Mouse (Mus musculus) MEL (cell line): Measurements from ENCODE around the gene Enpp6. TPM values are rescaled to one million over a fixed set of nuclear protein-coding genes. Genes with fewer than 3 reads are reported as not detected.

ENCODE experiments used
- DNase-seq: peaks from one replicate; pipeline ENCODE4 v3.0.0; 2011; ENCODE audit warnings: low read depth, low spot score
- H3K27ac ChIP-seq: 2 replicates; pipeline ENCODE4 v1.5.1; 2012; ENCODE audit warnings: low read depth, mild to moderate bottlenecking, control low read depth, low read length, moderate library complexity; ENCODE audit not compliant: control insufficient read depth
- H3K27me3 ChIP-seq, 2 experiments: fragments of 150-350 bp in 1 of 2; sonication (generic) in 1 of 2; 2 replicates each; pipeline ENCODE4 v1.6.1; 2012; ENCODE audit warnings: low read length in 2 of 2, mild to moderate bottlenecking in 2 of 2, improper control_type of control experiment in 1 of 2, moderate library complexity in 1 of 2; ENCODE audit not compliant: insufficient read depth in 2 of 2, control insufficient read depth in 1 of 2
- H3K36me3 ChIP-seq, 2 experiments: 2 replicates each; pipeline ENCODE4 v1.6.1; 2012 to 2014; ENCODE audit warnings: low read length in 2 of 2, improper control_type of control experiment in 1 of 2, inconsistent platforms in 1 of 2, mild to moderate bottlenecking in 1 of 2; ENCODE audit not compliant: insufficient read depth in 2 of 2, control insufficient read depth in 1 of 2
- H3K4me1 ChIP-seq, 2 experiments: fragments of 150-350 bp in 1 of 2; sonication (generic) in 1 of 2; 2 replicates each; pipeline ENCODE4 v1.6.1; 2012; ENCODE audit warnings: low read length in 2 of 2, improper control_type of control experiment in 1 of 2, mild to moderate bottlenecking in 1 of 2; ENCODE audit not compliant: insufficient read depth in 2 of 2, control insufficient read depth in 1 of 2
- H3K4me3 ChIP-seq, 2 experiments: fragments of 150-350 bp in 1 of 2; sonication (generic) in 1 of 2; 2 replicates each; pipeline ENCODE4 v1.5.1; 2012; ENCODE audit warnings: low read depth in 2 of 2, low read length in 2 of 2, mild to moderate bottlenecking in 2 of 2, moderate library complexity in 2 of 2, control low read depth in 1 of 2, improper control_type of control experiment in 1 of 2; ENCODE audit not compliant: control insufficient read depth in 1 of 2, insufficient read depth in 1 of 2
- H3K79me2 ChIP-seq: 2 replicates; pipeline ENCODE4 v1.6.1; 2012; ENCODE audit warnings: mild to moderate bottlenecking, low read length, moderate library complexity; ENCODE audit not compliant: control insufficient read depth, poor library complexity, insufficient read depth
- H3K9ac ChIP-seq: 2 replicates; pipeline ENCODE4 v1.6.1; 2012; ENCODE audit warnings: low read depth, mild to moderate bottlenecking, control low read depth, low read length, moderate library complexity; ENCODE audit not compliant: control insufficient read depth, poor library complexity, severe bottlenecking
- H3K9me3 ChIP-seq: fragments of 150-350 bp; sonication (generic); replicated peaks from 2 replicates; pipeline ENCODE4 v1.6.1; 2012; ENCODE audit warnings: mild to moderate bottlenecking, low read length, improper control_type of control experiment, moderate library complexity; ENCODE audit not compliant: insufficient read depth
- BHLHE40 ChIP-seq: IDR thresholded peaks from 2 replicates; pipeline ENCODE4 v1.6.1; 2012; ENCODE audit warnings: low read depth, mild to moderate bottlenecking, inconsistent platforms, low read length, improper control_type of control experiment, borderline replicate concordance
- CHD1 ChIP-seq: IDR thresholded peaks from 2 replicates; pipeline ENCODE4 v1.6.1; 2012; ENCODE audit warnings: low read depth, mild to moderate bottlenecking, inconsistent platforms, low read length, improper control_type of control experiment
- ELF1 ChIP-seq: IDR thresholded peaks from 2 replicates; pipeline ENCODE4 v1.6.1; 2014; ENCODE audit warnings: low read depth, mild to moderate bottlenecking, inconsistent platforms, low read length, improper control_type of control experiment, moderate library complexity
- ETS1 ChIP-seq: IDR thresholded peaks from 2 replicates; pipeline ENCODE4 v1.6.1; 2012; ENCODE audit warnings: low read depth, mild to moderate bottlenecking, inconsistent platforms, low read length, improper control_type of control experiment, moderate library complexity
- GATA1 ChIP-seq: IDR thresholded peaks from 2 replicates; pipeline ENCODE4 v1.6.1; 2011; ENCODE audit warnings: low read depth, low read length, improper control_type of control experiment
- MAFK ChIP-seq: IDR thresholded peaks from 2 replicates; pipeline ENCODE4 v1.6.1; 2011; ENCODE audit warnings: low read depth, mild to moderate bottlenecking, low read length, improper control_type of control experiment, borderline replicate concordance
- MAX ChIP-seq: IDR thresholded peaks from 2 replicates; pipeline ENCODE4 v1.6.1; 2011; ENCODE audit warnings: low read length, improper control_type of control experiment
- MEF2A ChIP-seq: IDR thresholded peaks from 2 replicates; pipeline ENCODE4 v1.6.1; 2014; ENCODE audit warnings: low read depth, mild to moderate bottlenecking, inconsistent platforms, low read length, improper control_type of control experiment; ENCODE audit not compliant: poor library complexity, insufficient replicate concordance, severe bottlenecking; ENCODE audit errors: extremely low read depth
- MXI1 ChIP-seq: IDR thresholded peaks from 2 replicates; pipeline ENCODE4 v1.6.1; 2011; ENCODE audit warnings: mild to moderate bottlenecking, low read depth, low read length, improper control_type of control experiment
- MYC ChIP-seq: IDR thresholded peaks from 2 replicates; pipeline ENCODE4 v1.6.1; 2011; ENCODE audit warnings: low read depth, mild to moderate bottlenecking, low read length, improper control_type of control experiment, moderate library complexity
- NRF1 ChIP-seq: IDR thresholded peaks from 2 replicates; pipeline ENCODE4 v1.6.1; 2014; ENCODE audit warnings: low read depth, mild to moderate bottlenecking, inconsistent platforms, low read length, improper control_type of control experiment, moderate library complexity; ENCODE audit not compliant: poor library complexity, insufficient read depth, severe bottlenecking
- POLR2AphosphoS2 ChIP-seq: IDR thresholded peaks from 2 replicates; pipeline ENCODE4 v1.6.1; 2011; ENCODE audit warnings: low read length, improper control_type of control experiment
- RCOR1 ChIP-seq: IDR thresholded peaks from 2 replicates; pipeline ENCODE4 v1.6.1; 2012; ENCODE audit warnings: low read depth, mild to moderate bottlenecking, inconsistent platforms, low read length, improper control_type of control experiment
- SIN3A ChIP-seq: IDR thresholded peaks from 2 replicates; pipeline ENCODE4 v1.6.1; 2012; ENCODE audit warnings: low read length, improper control_type of control experiment, inconsistent platforms
- TCF12 ChIP-seq: IDR thresholded peaks from 2 replicates; pipeline ENCODE4 v1.6.1; 2014; ENCODE audit warnings: low read depth, mild to moderate bottlenecking, inconsistent platforms, low read length, improper control_type of control experiment, moderate library complexity
- USF1 ChIP-seq: IDR thresholded peaks from 2 replicates; pipeline ENCODE4 v1.6.1; 2014; ENCODE audit warnings: low read depth, mild to moderate bottlenecking, inconsistent platforms, low read length, improper control_type of control experiment, moderate library complexity
- USF2 ChIP-seq, 2 experiments: IDR thresholded peaks; 2 replicates each; pipeline ENCODE4 v1.6.1; 2011 to 2012; ENCODE audit warnings: improper control_type of control experiment in 2 of 2, low read length in 2 of 2, borderline replicate concordance in 1 of 2, inconsistent platforms in 1 of 2, low read depth in 1 of 2, mild to moderate bottlenecking in 1 of 2; ENCODE audit not compliant: insufficient read depth in 1 of 2
- ZC3H11A ChIP-seq: IDR thresholded peaks from 2 replicates; pipeline ENCODE4 v1.6.1; 2012; ENCODE audit warnings: low read depth, mild to moderate bottlenecking, inconsistent platforms, low read length, improper control_type of control experiment
- ZKSCAN1 ChIP-seq: IDR thresholded peaks from 2 replicates; pipeline ENCODE4 v1.6.1; 2012; ENCODE audit warnings: low read depth, mild to moderate bottlenecking, inconsistent platforms, low read length, improper control_type of control experiment, moderate library complexity
- ZMIZ1 ChIP-seq: IDR thresholded peaks from 2 replicates; pipeline ENCODE4 v1.6.1; 2012; ENCODE audit warnings: low read depth, mild to moderate bottlenecking, inconsistent platforms, low read length, improper control_type of control experiment, moderate library complexity
- ZNF384 ChIP-seq: IDR thresholded peaks from 2 replicates; pipeline ENCODE4 v1.6.1; 2012; ENCODE audit warnings: low read depth, mild to moderate bottlenecking, inconsistent platforms, low read length, improper control_type of control experiment
- polyA plus RNA-seq, 2 experiments: library from polyadenylated mRNA; stranded (reverse) in 1 of 2; unstranded in 1 of 2; fragments of >175 nt in 1 of 2; fragments of >200 nt in 1 of 2; gene quantifications; 2 replicates each; pipeline versions ENCODE4 v1.2.1 to v1.2.4; 2012; ENCODE audit warnings: low replicate concordance in 2 of 2, low read depth in 1 of 2; ENCODE audit not compliant: insufficient read length in 2 of 2, insufficient read depth in 1 of 2, missing spikeins in 1 of 2
- total RNA-seq: library from RNA; depleted of rRNA; stranded (reverse); fragments of 300-350 nt; gene quantifications from 2 replicates; pipeline ENCODE4 v1.2.3, GENCODE M21; 2012

Enpp6 gene
- total and polyA plus RNA-seq, 3 experiments: not detected

DNA sequence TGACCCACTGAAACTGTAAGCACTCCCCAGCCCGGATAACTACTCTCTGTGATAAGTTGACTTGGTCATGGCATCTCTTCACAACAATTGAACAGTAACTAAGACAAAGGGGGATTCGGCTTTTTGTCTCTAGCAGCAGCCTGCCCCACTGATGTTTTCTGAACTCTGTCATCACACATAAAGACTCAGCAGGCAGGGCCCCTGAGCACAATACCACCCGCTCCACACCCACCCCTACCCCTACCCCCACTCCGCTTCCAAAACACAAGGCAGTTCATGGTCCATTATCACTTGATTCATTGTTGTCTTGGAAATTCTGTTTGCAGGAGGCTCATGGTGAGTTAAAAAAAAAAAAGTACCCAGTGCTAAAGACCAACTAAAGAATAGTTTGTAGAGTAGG, 71.8 kb downstream of the Enpp6 start:
- Histone ChIP-seq H3K36me3 (no peaks in the 10 kb centered on the region), H3K9me3 (no peaks in the 10 kb centered on the region)
- no peak for DNase-seq

DNA sequence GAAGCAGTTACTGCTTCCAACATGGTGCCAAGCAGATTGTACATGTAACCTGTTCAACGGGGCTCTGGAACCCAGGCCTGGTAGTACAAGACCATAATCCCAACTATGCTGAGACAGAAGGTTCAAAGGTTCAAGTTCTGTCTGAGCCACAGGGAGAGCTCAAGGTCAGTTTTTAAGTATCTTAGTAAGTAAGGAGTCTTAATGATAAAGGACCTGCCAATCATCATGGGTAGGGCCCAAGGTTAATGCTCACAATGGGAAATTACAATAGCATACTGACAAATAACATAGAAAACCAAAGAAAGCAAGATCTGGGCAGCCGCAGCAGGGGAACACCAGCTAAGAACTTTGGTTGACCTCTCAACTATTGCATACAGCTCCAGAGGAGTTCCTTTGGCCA, 72.3 kb downstream of the Enpp6 start:
- TF ChIP-seq MAFK (no peak), ETS1 (no peak), BHLHE40 (no peak), ELF1 (no peak), NRF1 (no peak), ZKSCAN1 (no peak), GATA1 (no peak), ZMIZ1 (no peak), USF2 (IDR thresholded peaks at IDR 0.05; ENCODE audit: borderline replicate concordance in 1 of 2, insufficient read depth in 1 of 2, low read depth in 1 of 2, low read length in 2 of 2) (no peak), POLR2AphosphoS2 (no peak), MEF2A (no peak), TCF12 (no peak), SIN3A (no peak), RCOR1 (no peak), MYC (no peak), USF1 (no peak), MXI1 (no peak), ZNF384 (no peak), ZC3H11A (no peak), CHD1 (no peak)
- Histone ChIP-seq H3K79me2 (no peaks in the 10 kb centered on the region), H3K27me3 (no peaks in the 10 kb centered on the region), H3K9me3 (no peaks in the 10 kb centered on the region), H3K36me3 (no peaks in the 10 kb centered on the region), H3K27ac (no peak overlapping the region), H3K4me3 (no peak overlapping the region), H3K9ac (no peak overlapping the region), H3K4me1 (no peaks in the 10 kb centered on the region)
- DNase-seq: no peak

More for the DNA sequence above, 71.8 kb downstream of the Enpp6 start:
- Histone ChIP-seq H3K79me2 (no peaks in the 10 kb centered on the region), H3K27me3 (no peaks in the 10 kb centered on the region; a peak in 1 of 4 replicates), H3K4me3 (no peak overlapping the region), H3K9ac (no peak overlapping the region), H3K27ac (no peak overlapping the region), H3K4me1 (no peaks in the 10 kb centered on the region)
- TF ChIP-seq POLR2AphosphoS2 (no peak), MAX (no peak)
